Mouse (Mus musculus) liver, embryonic 16.5 days (tissue): ENCODE measurements around the gene Stim1. TPM values are rescaled to one million over a fixed set of nuclear protein-coding genes. Genes with fewer than 3 reads are reported as not detected.

Experiments used
- ATAC-seq: fragments of 200-750 bp; cut with Nextera tagmentation; 2 replicates; pipeline ENCODE4 v1.8.0; 2017; ENCODE audit warnings: low read depth, mild to moderate bottlenecking, moderate number of reproducible peaks, moderate library complexity
- H3K27ac ChIP-seq: fragments of 300-500 bp; sonication (generic); 2 replicates; pipeline ENCODE4 v1.5.1; 2014; ENCODE audit warnings: mild to moderate bottlenecking, low read length
- H3K27me3 ChIP-seq: fragments of 300-500 bp; sonication (generic); 2 replicates; pipeline ENCODE4 v1.6.1; 2014; ENCODE audit warnings: low read depth, low read length, mixed read lengths; ENCODE audit not compliant: control insufficient read depth, insufficient read depth
- H3K36me3 ChIP-seq: fragments of 300-500 bp; sonication (generic); 2 replicates; pipeline ENCODE4 v1.6.1; 2014; ENCODE audit warnings: mild to moderate bottlenecking; ENCODE audit not compliant: control insufficient read depth, insufficient read depth
- H3K4me1 ChIP-seq: fragments of 300-500 bp; sonication (generic); 2 replicates; pipeline ENCODE4 v1.6.1; 2014; ENCODE audit warnings: low read depth, low read length, mixed read lengths; ENCODE audit not compliant: control insufficient read depth
- H3K4me2 ChIP-seq: fragments of 300-500 bp; sonication (generic); 2 replicates; pipeline ENCODE4 v1.6.1; 2014; ENCODE audit warnings: low read depth, low read length, mixed read lengths
- H3K4me3 ChIP-seq: fragments of 300-500 bp; sonication (generic); 2 replicates; pipeline ENCODE4 v1.5.1; 2014; ENCODE audit warnings: low read depth, mild to moderate bottlenecking, low read length
- H3K9ac ChIP-seq: fragments of 300-500 bp; sonication (generic); 2 replicates; pipeline ENCODE4 v1.6.1; 2014; ENCODE audit warnings: low read depth, low read length
- H3K9me3 ChIP-seq: fragments of 300-500 bp; sonication (generic); replicated peaks from 2 replicates; pipeline ENCODE4 v1.6.1; 2016; ENCODE audit warnings: low read length; ENCODE audit not compliant: control insufficient read depth
- WGBS: fragments of 180-500 bp; shearing (Covaris S2); extraction: QIAGEN DNeasy Blood & Tissue Kit; methylation state at CpG from one replicate; pipeline ENCODE4 v1.1.7; 2014; ENCODE audit not compliant: insufficient replicate concordance; 5-methylcytosine and 5-hydroxymethylcytosine counted together
- polyA plus RNA-seq: library from polyadenylated mRNA; unstranded; fragments of >200 nt; fragmentation: Nextera tagmentation; extraction: Ambion mirVana; gene quantifications from 2 replicates; pipeline ENCODE4 v1.2.1, GENCODE M21; 2015

Stim1 gene
- polyA plus RNA-seq, 1 experiment from 2014 or later, result 16.2 TPM

DNA sequence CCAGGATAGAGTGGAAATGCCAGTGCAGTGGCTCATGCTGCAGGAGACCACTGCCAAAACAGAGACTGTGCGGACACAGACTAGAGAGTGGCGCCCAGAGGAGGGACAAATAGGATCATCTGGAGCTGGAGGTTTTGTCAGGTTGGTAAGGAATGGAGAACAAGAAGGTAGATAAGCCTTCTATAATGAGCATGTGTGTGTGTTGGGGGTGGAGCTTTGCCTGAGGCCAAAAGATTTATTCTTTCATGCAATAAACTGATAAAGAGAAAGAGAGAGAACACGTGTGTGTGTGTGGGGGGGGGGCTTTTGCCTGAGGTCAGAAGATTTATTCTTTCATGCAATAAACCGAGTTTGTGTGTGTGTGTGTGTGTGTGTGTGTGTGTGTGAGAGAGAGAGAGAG, 34.5 kb upstream of the Stim1 start:
- Histone ChIP-seq H3K4me3 (no peak overlapping the region), H3K27ac (no peak overlapping the region), H3K9ac (no peak overlapping the region), H3K27me3 (no peaks in the 10 kb centered on the region), H3K36me3 (peaks cover 5% of the 10 kb centered on the region), H3K4me1 (no peaks in the 10 kb centered on the region), H3K4me2 (no peak overlapping the region), H3K9me3 (no peaks in the 10 kb centered on the region)
- ATAC-seq, result no peak
- WGBS, result 49% methylated on average over 4 of the region's 4 CpGs

DNA sequence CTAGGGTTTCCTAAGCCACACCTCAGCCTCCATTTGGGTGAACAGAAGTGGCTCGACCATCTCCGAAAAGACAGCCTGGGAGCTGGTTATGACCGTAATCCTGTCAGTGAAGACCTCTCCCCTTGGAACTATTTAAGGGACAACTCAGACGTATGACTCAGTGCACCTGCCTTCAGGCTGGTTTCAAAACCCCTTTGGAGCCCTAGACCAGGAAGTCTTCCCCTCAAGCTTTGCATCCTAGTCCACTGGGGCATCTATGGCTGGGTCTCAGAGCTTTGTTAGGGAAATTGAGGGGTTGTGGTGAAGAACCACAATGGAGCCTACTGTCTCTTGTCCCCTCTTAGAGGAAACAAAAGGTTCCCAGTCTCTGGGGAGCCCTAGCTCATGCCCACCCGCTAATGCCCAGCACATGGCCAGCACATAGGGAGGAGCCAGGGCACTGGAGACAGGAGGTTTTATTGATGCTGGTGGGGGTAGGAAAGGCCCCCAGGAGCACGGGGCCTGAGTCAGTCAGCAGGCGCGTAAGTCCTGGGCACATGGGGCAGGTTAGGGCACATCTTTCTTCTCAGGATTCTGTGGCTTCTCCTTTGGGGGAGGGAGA, 28.8 kb upstream of the Stim1 start:
- WGBS, result 79% methylated on average over 8 of the region's 8 CpGs

GRCm38 (mm10) chr7:102239591-102239990, 28.0 kb upstream of the Stim1 start:
- ATAC-seq, result no peak
- Histone ChIP-seq H3K4me2 (no peak overlapping the region), H3K36me3 (peaks cover 35% of the 10 kb centered on the region), H3K27ac (no peak overlapping the region), H3K4me1 (peaks cover 28% of the 10 kb centered on the region), H3K9ac (no peak overlapping the region), H3K4me3 (no peak overlapping the region), H3K9me3 (no peaks in the 10 kb centered on the region), H3K27me3 (no peaks in the 10 kb centered on the region)
- WGBS, result 87% methylated on average over 16 of the region's 16 CpGs

More for the DNA sequence above, 28.8 kb upstream of the Stim1 start:
- no peaks in the 10 kb centered on the region for H3K27me3 ChIP-seq
- H3K4me1 ChIP-seq, result peaks cover 19% of the 10 kb centered on the region
- no peak overlapping the region for H3K27ac ChIP-seq
- no peak for ATAC-seq
- H3K9me3 ChIP-seq, result no peaks in the 10 kb centered on the region
- H3K4me3 ChIP-seq, result no peak overlapping the region
- no peak overlapping the region for H3K9ac ChIP-seq
- peaks cover 35% of the 10 kb centered on the region for H3K36me3 ChIP-seq
- no peak overlapping the region for H3K4me2 ChIP-seq

- peak overlapping the region; percentile 18 for H3K27ac ChIP-seq
- H3K27me3 ChIP-seq, result no peaks in the 10 kb centered on the region
- no peak overlapping the region for H3K9ac ChIP-seq
- H3K4me3 ChIP-seq, result no peak overlapping the region
- H3K9me3 ChIP-seq, result no peaks in the 10 kb centered on the region
- H3K4me2 ChIP-seq, result peak overlapping the region; percentile 4
- ATAC-seq, result no peak
- WGBS, result 42% methylated on average over 5 of the region's 5 CpGs
- peaks cover 55% of the 10 kb centered on the region for H3K4me1 ChIP-seq
- peaks cover 35% of the 10 kb centered on the region for H3K36me3 ChIP-seq
These were observed 25.2 kb upstream of the Stim1 start for GRCm38 (mm10) chr7:102242371-102242770.

- 35% methylated on average over 3 of the region's 3 CpGs for WGBS
- Histone ChIP-seq H3K9ac (no peak overlapping the region), H3K36me3 (peaks cover 32% of the 10 kb centered on the region), H3K9me3 (no peaks in the 10 kb centered on the region), H3K4me2 (peak overlapping the region; percentile 22; the same call in 1 of the 2 replicates), H3K4me1 (peaks cover 61% of the 10 kb centered on the region), H3K27ac (peak overlapping the region; percentile 39), H3K4me3 (no peak overlapping the region), H3K27me3 (no peaks in the 10 kb centered on the region)
- no peak for ATAC-seq
These were observed 24.7 kb upstream of the Stim1 start for GRCm38 (mm10) chr7:102242917-102243316.

DNA sequence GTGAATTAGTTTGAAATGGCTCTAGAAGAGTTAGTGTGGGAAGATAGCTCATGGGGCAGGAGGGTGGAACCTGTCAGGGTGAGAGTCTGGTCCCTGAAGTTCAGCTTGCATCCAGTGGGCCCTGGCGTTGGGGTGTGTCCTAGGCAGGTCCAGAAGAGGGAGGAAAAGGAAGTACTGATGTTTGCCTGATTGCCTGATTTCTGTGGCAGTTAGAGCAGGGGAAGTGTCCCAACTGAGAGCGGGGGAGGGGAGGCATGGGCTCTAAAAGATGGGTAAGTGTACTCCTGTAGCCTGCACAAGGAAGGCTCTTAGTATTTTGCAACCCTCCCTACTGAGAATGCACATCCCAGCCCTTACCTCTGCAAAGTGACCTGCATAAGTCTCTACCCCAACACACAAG, 23.7 kb upstream of the Stim1 start:
- peak; percentile 28; the same call in 1 of the 2 replicates for ATAC-seq
- Histone ChIP-seq H3K4me1 (peaks cover 70% of the 10 kb centered on the region), H3K36me3 (peaks cover 22% of the 10 kb centered on the region), H3K9ac (no peak overlapping the region; the same call in 1 of the 2 replicates), H3K4me3 (no peak overlapping the region), H3K27ac (peak overlapping the region; percentile 55), H3K9me3 (no peaks in the 10 kb centered on the region), H3K27me3 (no peaks in the 10 kb centered on the region), H3K4me2 (peak overlapping the region; percentile 22)
- 13% methylated on average over 2 of the region's 2 CpGs for whole genome bisulfite sequencing

GRCm38 (mm10) chr7:102244782-102245535, 22.6 kb upstream of the Stim1 start:
- Histone ChIP-seq H3K9me3 (no peaks in the 10 kb centered on the region), H3K4me3 (peak overlapping the region; percentile 13), H3K27ac (peak overlapping the region; percentile 55), H3K4me1 (peaks cover 70% of the 10 kb centered on the region), H3K36me3 (peaks cover 14% of the 10 kb centered on the region), H3K9ac (no peak overlapping the region; the same call in 1 of the 2 replicates), H3K27me3 (no peaks in the 10 kb centered on the region), H3K4me2 (peak overlapping the region; percentile 19)
- no peak for ATAC-seq
- WGBS, result 68% methylated on average over 3 of the region's 3 CpGs

- Histone ChIP-seq H3K4me1 (peaks cover 70% of the 10 kb centered on the region), H3K36me3 (peaks cover 6% of the 10 kb centered on the region), H3K4me3 (peak overlapping the region; percentile 97), H3K9me3 (no peaks in the 10 kb centered on the region), H3K27ac (peak overlapping the region; percentile 78), H3K4me2 (peak overlapping the region; percentile 99), H3K9ac (peak overlapping the region; percentile 48), H3K27me3 (no peaks in the 10 kb centered on the region)
- no peak for ATAC-seq
- 5% methylated on average over 1 of the region's 1 CpGs for WGBS
These were observed 21.8 kb upstream of the Stim1 start for GRCm38 (mm10) chr7:102245775-102246174.

DNA sequence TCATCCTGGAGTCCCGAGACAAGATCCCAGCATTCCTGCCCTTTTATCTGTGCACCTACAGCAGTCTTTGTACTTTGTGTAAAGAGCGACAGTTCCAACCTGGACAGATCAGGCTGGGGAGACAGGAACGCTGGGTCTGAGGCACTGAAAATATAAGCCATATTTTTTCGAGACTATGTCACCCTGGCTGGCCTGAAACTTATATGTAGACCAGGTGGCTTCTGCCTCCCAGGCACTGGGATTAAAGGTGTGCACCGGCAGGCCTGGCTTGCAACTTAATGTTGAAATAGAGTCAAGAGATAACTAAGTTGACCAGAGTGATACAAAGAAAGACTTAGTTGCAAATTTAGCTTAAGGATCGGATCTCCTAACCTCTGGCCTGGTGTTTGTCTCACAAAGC, 21.3 kb upstream of the Stim1 start:
- Histone ChIP-seq H3K9me3 (no peaks in the 10 kb centered on the region), H3K9ac (peak overlapping the region; percentile 48), H3K4me2 (peak overlapping the region; percentile 99), H3K27ac (peak overlapping the region; percentile 78), H3K36me3 (peaks cover under 1% of the 10 kb centered on the region), H3K4me3 (peak overlapping the region; percentile 97), H3K27me3 (no peaks in the 10 kb centered on the region), H3K4me1 (peaks cover 75% of the 10 kb centered on the region)
- 39% methylated on average over 6 of the region's 6 CpGs for WGBS
- ATAC-seq, result no peak
